Mouse (Mus musculus) frontal cortex, postnatal 14 days (tissue): ENCODE data around the gene Ccp110.

Source experiments
- DNase-seq, 2 experiments: peaks; one replicate each; pipeline ENCODE4 v3.0.0; 2022; ENCODE audit warnings: low spot score in 2 of 2

Gene Ccp110

DNA sequence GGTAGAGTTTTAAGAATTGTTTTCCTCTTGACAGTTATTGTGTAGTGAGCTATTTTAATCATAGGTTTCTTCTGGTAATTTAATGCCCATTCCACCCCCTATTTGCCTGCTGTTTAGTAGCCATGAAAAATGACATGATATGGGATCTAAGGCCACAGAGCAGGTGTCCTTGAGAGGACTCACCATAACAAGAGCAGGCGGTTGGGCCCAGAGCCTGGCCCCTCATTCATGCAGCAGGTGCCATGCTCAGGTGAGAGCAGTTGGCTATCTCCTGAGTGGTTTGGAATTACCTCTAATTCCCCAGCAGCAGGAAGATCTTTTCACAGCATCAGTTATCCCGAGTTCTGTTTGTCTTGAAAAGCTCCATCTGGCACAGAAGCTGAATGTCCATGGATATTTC is 13.1 kb downstream of the Ccp110 start:
- DNase-seq: no peak

DNA sequence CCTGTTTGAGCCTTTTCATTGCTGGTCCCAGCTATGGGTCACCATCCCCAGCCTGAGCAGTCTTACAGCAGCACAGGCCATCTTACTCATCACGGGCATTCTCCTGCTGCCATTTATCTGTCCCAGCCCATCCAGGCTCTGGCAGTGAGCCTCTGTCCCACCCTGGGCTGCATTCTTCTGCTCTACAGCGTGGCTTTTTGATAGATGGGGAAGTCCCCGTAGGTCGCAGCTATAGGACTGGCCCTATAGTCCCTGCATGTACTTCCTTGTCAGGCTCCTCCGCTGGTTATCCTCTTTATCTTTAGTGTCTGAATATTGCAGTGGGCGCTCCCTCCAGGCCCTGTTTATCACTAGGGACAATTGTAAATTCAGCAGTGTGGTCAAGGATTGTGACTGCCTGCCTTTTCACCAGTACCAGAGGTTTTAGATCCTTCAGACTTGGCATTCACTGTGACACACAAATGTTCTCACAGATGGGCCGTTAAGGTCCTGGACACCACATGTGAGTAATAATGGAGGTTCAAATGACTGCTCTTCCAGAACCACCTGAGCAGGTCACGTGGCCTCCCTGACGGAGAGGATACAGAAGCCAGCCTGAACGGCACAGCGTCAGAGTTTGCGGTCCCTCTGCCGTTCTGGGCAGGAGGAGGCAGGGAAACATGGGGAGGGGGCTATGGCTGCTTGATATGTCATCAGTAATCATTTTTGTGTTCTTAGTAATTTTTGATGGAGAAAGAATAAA is 16.7 kb downstream of the Ccp110 start:
- no peak for DNase-seq

GRCm38 (mm10) chr7:118731781-118732180 is 19.4 kb downstream of the Ccp110 start:
- DNase-seq: no peak

DNA sequence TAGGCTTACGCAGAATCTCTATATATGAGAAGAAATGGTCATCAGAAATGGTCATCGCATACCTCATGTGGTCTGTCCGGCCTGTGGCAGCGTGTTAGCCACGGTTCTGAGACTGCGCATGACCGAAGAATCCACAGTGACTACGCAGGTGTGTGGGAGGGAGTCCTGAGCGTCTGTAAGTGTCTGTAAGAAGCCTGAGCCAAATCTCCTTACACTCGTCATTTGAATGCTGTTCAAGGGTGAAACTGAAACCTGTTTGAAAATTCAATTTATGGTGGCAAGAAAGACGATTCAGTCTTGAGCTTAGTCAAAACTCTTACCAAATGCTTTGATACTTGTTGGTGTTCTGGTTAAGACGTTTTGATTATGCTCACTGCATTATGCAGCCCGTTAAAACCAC is 20.9 kb downstream of the Ccp110 start:
- DNase-seq: no peak

DNA sequence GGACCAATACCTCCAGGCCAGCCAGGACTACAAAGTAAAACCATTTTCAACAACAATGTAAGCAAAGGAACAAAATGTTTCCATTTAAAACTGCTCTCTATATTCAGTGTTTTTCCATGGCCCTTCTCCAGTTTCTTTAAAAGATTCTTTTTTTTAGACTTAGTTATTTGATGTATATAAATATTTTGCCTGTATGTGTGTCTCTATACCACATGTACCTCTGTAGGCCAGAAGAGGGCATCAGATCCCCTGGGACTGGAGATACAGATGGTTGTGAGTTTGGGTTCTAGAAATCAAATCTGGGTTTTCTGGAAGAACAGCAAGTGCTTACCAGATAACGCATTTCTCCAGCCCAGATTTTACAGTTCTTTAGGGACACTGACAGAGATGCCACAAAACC is 26.4 kb downstream of the Ccp110 start:
- DNase-seq: no peak

DNA sequence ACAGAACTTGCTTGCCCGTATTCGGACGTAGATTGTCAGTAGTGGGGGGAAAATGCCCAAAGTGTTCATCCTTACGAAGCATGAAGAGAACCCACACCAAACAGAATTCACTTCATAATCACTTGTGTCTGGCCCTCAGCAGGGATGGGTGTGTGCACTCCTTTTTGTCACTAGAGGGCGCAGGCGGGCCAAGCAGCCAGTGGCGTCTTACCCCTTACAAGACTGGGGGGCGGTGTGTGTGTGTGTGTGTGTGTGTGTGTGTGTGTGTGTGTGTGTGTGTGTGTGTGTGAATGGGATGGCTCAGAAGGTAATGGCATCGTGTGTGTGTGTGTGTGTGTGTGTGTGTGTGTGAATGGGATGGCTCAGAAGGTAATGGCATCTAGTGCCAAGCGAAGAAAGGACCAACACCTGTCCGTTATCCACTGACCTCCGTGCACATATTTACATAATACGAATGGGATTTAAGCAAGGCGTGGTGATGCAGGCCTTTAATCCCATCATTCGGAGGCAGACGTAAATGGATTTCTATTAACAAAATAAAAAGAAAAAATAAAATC is 27.7 kb downstream of the Ccp110 start, which contains the start of gene Vps35l:
Gene Vps35l (plus strand): TSS at position 252 of the 557 bp plus-strand sequence.
- DNase-seq: peak; percentile 73 to 74

GRCm38 (mm10) chr7:118740532-118741338 is 28.4 kb downstream of the Ccp110 start:
- peak; percentile 91 to 95 for DNase-seq

GRCm38 (mm10) chr7:118742278-118742677 is 29.9 kb downstream of the Ccp110 start:
- no peak for DNase-seq

- DNase-seq: no peak
Measured at GRCm38 (mm10) chr7:118744766-118745165, 32.4 kb downstream of the Ccp110 start.

GRCm38 (mm10) chr7:118747891-118748672 is 35.7 kb downstream of the Ccp110 start:
- peak; percentile 21 to 23 for DNase-seq

DNA sequence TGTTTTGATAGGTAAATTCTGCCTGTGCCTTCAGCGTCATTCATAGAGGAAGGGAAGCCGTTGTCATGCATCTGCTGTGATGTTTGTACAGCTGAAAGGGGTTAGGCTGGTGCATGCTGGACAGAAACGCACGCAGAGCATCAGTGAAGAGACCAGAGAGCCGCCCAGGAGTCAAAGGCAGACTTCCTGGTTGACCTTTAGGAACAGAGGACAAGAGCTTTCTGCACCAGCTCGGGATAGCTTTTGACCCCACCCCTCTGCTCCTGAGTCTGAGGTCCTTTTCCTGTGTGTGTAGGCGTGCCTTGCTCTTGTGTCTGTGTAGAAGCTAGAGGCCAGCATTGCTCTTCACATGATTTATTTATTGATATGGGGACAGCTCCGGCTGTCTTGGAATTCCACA is 37.4 kb downstream of the Ccp110 start:
- DNase-seq: no peak

DNA sequence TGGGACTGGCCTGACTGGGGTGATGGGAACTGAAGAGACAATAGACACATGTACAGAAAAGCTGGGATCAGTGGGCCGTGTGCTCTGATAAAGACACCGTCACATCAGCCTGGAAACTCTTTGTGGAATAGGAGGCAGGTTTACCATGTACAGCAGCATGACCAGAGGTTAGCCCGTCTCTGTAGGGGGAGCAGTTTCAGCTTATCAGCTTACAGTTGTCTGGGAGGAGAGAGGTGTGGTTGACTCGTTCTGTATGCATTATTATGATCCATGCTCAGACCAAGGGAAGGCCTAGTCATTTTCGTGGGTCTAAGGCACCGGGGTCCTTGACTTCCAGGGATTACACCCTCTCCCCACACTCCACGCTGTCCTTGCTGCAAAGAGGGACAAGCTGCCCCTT is 39.3 kb downstream of the Ccp110 start:
- DNase-seq: no peak

GRCm38 (mm10) chr7:118755756-118756155 is 43.4 kb downstream of the Ccp110 start:
- no peak for DNase-seq

DNA sequence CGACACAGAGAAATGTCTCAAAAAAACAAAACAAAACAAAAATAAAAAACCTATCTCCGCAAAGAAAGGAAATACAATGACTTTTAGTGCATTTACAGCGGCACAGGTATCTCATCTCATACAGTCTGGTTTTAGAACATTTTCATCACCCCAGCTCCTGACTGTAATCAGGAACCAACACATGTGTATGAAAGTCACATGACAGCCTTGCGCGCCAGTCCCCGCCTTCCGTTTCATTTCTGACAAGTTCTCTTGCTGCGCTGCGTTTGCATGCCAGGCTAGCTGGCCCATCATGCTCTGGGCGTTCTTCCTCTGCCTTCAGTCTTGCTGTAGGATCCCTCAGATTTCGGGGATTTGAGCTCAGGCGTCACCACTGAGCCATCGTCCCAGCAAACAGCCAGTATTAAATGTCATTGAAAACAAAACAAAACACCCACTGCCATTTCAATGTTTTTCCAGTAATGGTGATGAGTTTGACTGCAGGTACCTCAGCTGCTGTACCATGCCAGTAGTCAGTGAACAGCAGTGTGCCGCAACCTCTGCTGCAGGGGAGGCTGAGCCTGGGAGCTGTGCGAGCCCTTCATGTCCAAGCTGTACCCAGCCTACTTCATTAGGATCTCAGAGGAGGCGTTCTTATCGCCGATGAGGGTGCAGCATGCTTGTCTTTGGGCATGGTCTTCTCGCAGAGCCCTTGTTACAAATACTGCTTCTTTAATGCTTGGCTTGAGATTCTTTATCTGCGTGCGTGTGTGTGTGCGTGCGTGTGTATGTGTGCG is 44.3 kb downstream of the Ccp110 start:
- DNase-seq: no peak

DNA sequence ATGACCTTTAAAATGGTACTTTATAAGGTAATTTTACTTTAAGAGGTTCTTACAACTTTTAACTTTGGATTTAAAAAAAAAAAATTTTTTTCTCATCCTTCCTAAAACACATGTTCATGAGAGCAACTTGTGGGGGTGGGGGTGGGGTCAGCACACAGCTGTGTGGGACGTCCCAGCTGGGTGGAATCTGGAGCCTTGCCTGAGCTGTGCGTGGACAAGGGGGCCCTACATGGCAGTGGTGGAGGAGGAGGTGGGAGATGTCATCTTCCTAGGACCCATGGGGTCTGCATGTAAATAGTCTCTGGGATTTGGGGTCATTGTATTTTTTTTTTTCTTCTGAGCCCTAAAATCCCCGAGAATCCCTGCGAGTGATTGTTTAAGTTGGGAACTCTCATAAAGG is 46.0 kb downstream of the Ccp110 start:
- no peak for DNase-seq

GRCm38 (mm10) chr7:118759372-118759771 is 47.0 kb downstream of the Ccp110 start:
- no peak for DNase-seq

DNA sequence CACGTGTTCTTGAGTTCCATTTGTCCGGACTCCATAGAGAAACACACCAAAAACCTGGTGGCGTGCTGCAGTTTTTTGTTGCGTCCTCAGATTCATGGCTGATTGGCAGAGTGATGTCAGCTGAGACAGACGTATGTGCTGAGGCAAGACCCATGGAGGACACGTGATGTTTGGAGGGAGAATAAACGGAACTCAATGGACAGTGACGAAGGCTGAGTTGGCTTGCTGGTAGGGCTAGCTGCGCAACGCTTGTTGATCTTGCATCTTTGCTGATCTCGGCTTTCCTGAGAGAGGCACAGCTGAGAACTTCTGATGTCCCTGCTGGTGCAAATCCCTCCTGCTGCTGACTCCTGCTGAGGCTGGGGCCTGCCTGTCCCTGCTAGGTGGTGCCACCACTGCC is 51.6 kb downstream of the Ccp110 start:
- DNase-seq: no peak

GRCm38 (mm10) chr7:118764725-118765124 is 52.4 kb downstream of the Ccp110 start:
- DNase-seq: no peak

GRCm38 (mm10) chr7:118765604-118766003 is 53.3 kb downstream of the Ccp110 start:
- no peak for DNase-seq

DNA sequence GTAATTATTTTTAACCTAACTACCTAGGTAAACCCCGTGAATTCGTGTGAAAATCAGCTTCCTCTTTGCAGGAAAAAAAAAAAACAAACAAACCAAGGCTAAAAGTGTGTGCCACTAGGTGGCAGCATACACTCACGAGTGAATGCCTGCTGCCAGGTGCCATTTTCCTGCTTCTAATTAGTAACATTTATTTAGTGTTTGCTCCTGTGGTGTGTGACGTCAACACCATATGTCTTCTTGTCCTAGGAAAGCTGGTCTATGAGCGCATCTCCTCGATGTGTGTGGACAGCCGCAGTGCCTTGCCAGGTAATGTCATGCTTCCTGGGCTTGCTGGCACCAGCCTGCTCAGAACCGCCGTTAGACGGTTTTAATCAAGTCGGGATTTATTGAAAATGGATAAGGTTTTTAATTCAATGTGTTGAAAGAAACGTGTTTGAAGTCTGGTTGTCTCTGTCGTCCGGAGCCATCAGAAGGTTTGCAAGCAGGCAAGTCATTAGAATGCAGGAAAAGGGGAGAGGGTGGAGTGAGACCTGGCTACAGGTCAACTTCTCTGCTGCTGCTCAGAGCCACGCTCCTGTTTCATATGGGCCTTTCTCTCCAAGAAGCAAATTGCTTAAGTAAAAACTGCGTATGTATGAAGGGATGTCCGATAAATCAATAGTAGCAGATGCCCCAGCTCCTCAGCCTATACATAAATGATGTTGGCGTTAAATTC is 53.9 kb downstream of the Ccp110 start:
- peak; percentile 23 to 42 for DNase-seq

DNA sequence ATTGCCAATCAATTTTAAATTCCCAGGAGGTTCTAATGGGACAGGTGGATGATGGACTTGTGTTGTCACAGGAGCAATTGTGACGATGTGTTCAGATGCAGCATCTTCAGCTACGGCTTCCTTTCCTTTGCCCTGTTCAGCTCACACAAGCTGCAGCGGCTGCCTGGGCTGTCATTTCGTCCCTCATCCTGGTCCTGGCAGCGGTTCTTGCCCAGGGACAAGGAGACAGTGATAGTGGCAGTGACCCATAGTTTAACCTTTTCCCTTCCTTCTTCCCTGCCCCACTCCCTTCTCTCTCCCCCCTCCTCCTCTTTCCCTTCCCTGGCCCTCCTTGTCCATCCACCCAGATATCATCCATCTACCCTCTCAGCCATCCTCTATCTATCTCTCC is 54.5 kb downstream of the Ccp110 start:
- DNase-seq: no peak
